Comparison of ENCODE assay signal across 27 mouse cellular contexts in the genomic region with DNA sequence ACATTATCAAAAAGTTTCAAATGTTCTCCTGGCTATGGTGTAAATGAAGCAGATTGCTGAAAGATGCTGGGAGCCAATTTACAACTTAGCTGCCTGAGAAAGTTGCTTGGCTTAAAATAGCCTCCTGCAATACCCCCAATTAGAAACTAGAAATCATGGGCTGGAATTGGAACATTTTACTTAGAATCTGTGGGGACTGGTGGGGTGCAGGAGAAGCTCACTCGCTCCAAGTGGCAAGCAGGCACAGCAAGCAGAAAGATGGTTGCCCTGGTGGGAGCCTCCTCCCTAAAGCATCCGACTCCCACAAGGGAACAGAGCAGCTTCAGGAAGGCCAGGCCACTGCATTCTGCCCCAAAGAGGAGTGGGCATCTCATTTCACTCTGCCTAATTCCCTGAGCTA. TPM values are rescaled to one million over a fixed set of nuclear protein-coding genes. Genes with fewer than 3 reads are reported as not detected.
DNase-seq lines count a peak whose midpoint lies in the region; ATAC-seq and TF ChIP-seq lines count a peak whose summit lies in the region.
"Had no signal": no experiment of that assay in that cellular context is flagged by ENCODE, and none has a peak within 500 bp of the region (broad histone marks: within the 10 kb centered on the region; RNA-seq: fewer than 3 reads in every experiment).

No protein-coding gene starts in this region.

- H3K27ac ChIP-seq in forebrain, embryonic 15.5 days (replicated peaks), result peak overlapping the region; percentile 20
- no peak overlapping the region for H3K27ac ChIP-seq in forebrain, embryonic 11.5 days (ENCODE audit: low read depth, low read length)
- H3K27ac ChIP-seq in lung, postnatal 0 days (ENCODE audit: low read length), result no peak overlapping the region
- H3K27ac ChIP-seq: liver, embryonic 13.5 days; midbrain, embryonic 10.5 days; stomach, embryonic 15.5 days had no signal

- no peak overlapping the region for H3K4me3 ChIP-seq in forebrain, embryonic 15.5 days
- no peak overlapping the region for H3K4me3 ChIP-seq in forebrain, embryonic 11.5 days (ENCODE audit: low read depth, low read length)
- H3K4me3 ChIP-seq in lung, postnatal 0 days (ENCODE audit: low read depth, low read length), result no peak overlapping the region
- H3K4me3 ChIP-seq: liver, embryonic 13.5 days; midbrain, embryonic 10.5 days; stomach, embryonic 15.5 days had no signal

- ATAC-seq in forebrain, embryonic 15.5 days (replicated peaks), result no peak
- ATAC-seq in forebrain, embryonic 11.5 days (replicated peaks; ENCODE audit: low FRiP score), result no peak
- ATAC-seq in lung, postnatal 0 days, result no peak

- no peaks in the 10 kb centered on the region for H3K36me3 ChIP-seq in forebrain, embryonic 15.5 days
- no peaks in the 10 kb centered on the region for H3K36me3 ChIP-seq in forebrain, embryonic 11.5 days (ENCODE audit: control insufficient read depth, insufficient read depth, low read length)
- no peaks in the 10 kb centered on the region for H3K36me3 ChIP-seq in lung, postnatal 0 days (ENCODE audit: insufficient read depth, low read length)
- H3K36me3 ChIP-seq: liver, embryonic 13.5 days; midbrain, embryonic 10.5 days; stomach, embryonic 15.5 days had no signal

- H3K9me3 ChIP-seq in forebrain, embryonic 15.5 days, result no peaks in the 10 kb centered on the region
- no peaks in the 10 kb centered on the region for H3K9me3 ChIP-seq in forebrain, embryonic 11.5 days (ENCODE audit: control insufficient read depth, low read length)
- no peaks in the 10 kb centered on the region for H3K9me3 ChIP-seq in lung, postnatal 0 days (ENCODE audit: low read length)
- H3K9me3 ChIP-seq: liver, embryonic 13.5 days; midbrain, embryonic 10.5 days; stomach, embryonic 15.5 days had no signal

- DNase-seq in forebrain, embryonic 11.5 days (ENCODE audit: low spot score), result no peak
- peak; percentile 8 to 40 for DNase-seq in layer of hippocampus, adult 18-20 months (ENCODE audit: low spot score in 2 of 2)
- no peak for DNase-seq in layer of hippocampus, postnatal 25 days (ENCODE audit: extremely low spot score in 1 of 2, low spot score in 1 of 2)
- DNase-seq in right cerebral cortex, postnatal 10 days (ENCODE audit: low spot score in 2 of 2), result peak; percentile 65 to 79
- no peak for DNase-seq in right cerebral cortex, adult 18-20 months
- DNase-seq in left cerebral cortex, postnatal 36 days (ENCODE audit: low spot score in 2 of 2), result peak; percentile 31 to 46
- no peak for DNase-seq in lung, postnatal 0 days (ENCODE audit: low spot score)
- DNase-seq: adrenal gland, adult 2 months; cerebellum, adult 9-10 months; heart, postnatal 10 days; kidney, adult 18-20 months; kidney, postnatal 14 days; liver, embryonic 13.5 days; lung, embryonic 14.5 days; lung, postnatal 4 days; spleen, adult 18-20 months had no signal

- no peaks in the 10 kb centered on the region for H3K27me3 ChIP-seq in forebrain, embryonic 15.5 days
- no peaks in the 10 kb centered on the region for H3K27me3 ChIP-seq in forebrain, embryonic 11.5 days (ENCODE audit: control insufficient read depth, insufficient read depth, low read length)
- H3K27me3 ChIP-seq in lung, postnatal 0 days (replicated peaks; ENCODE audit: insufficient read depth, low read length), result no peaks in the 10 kb centered on the region
- H3K27me3 ChIP-seq: liver, embryonic 13.5 days; stomach, embryonic 15.5 days had no signal

- no peak overlapping the region for H3K4me2 ChIP-seq in forebrain, embryonic 15.5 days (replicated peaks)
- H3K4me2 ChIP-seq in forebrain, embryonic 11.5 days (ENCODE audit: low read depth, low read length, severe bottlenecking), result no peak overlapping the region
- H3K4me2 ChIP-seq in lung, postnatal 0 days (replicated peaks; ENCODE audit: low read depth, low read length), result no peak overlapping the region
- H3K4me2 ChIP-seq: heart, embryonic 11.5 days; liver, embryonic 13.5 days; lung, embryonic 14.5 days; stomach, embryonic 15.5 days had no signal

- intact Hi-C loops in left cerebral cortex, postnatal 36 days (cut with DNase I), result no loop called here

- TF ChIP-seq EP300 in lung, postnatal 0 days (IDR thresholded peaks at IDR 0.05), result no peak

- H3K9ac ChIP-seq in forebrain, embryonic 15.5 days (replicated peaks), result no peak overlapping the region
- H3K9ac ChIP-seq in forebrain, embryonic 11.5 days (ENCODE audit: low read length), result no peak overlapping the region
- no peak overlapping the region for H3K9ac ChIP-seq in lung, postnatal 0 days (replicated peaks; ENCODE audit: low read depth)
- H3K9ac ChIP-seq: liver, embryonic 13.5 days; lung, embryonic 14.5 days; stomach, embryonic 15.5 days had no signal

- 63% methylated on average over 2 of the region's 2 CpGs for WGBS in forebrain, embryonic 15.5 days
- WGBS in forebrain, embryonic 11.5 days, result 79% methylated on average over 2 of the region's 2 CpGs
- 70% methylated on average over 2 of the region's 2 CpGs for WGBS in lung, postnatal 0 days

- no peak for TF ChIP-seq CTCF in lung, postnatal 0 days (IDR thresholded peaks at IDR 0.05)

- H3K4me1 ChIP-seq in forebrain, embryonic 15.5 days, result no peaks in the 10 kb centered on the region
- no peaks in the 10 kb centered on the region for H3K4me1 ChIP-seq in forebrain, embryonic 11.5 days (replicated peaks; ENCODE audit: control insufficient read depth, insufficient read depth, low read length)
- H3K4me1 ChIP-seq in lung, postnatal 0 days (ENCODE audit: insufficient read depth, low read depth, low read length), result no peaks in the 10 kb centered on the region
- H3K4me1 ChIP-seq: midbrain, embryonic 10.5 days; stomach, embryonic 15.5 days had no signal

RNA-seq across cellular contexts. Expression of gene Enthd1, which starts 28.9 kb away (rescaled TPM):
- not detected in 2 replicates for polyA plus RNA-seq in forebrain, embryonic 15.5 days (2015; fragmentation: Nextera tagmentation; extraction: Ambion mirVana)
- polyA plus RNA-seq in forebrain, embryonic 11.5 days (2014; fragmentation: Nextera tagmentation; extraction: Ambion mirVana), result not detected in 2 replicates
- total RNA-seq in layer of hippocampus, adult 18-20 months (2021), result not detected
- total RNA-seq in layer of hippocampus, postnatal 25 days (2021), result not detected
- not detected for total RNA-seq in left cerebral cortex, postnatal 36 days (2021)
- not detected in 2 replicates for polyA plus RNA-seq in lung, postnatal 0 days (2015; fragmentation: Nextera tagmentation; extraction: Ambion mirVana)
- total RNA-seq: adrenal gland, adult 2 months; common myeloid progenitor, adult 5-6 weeks; gastrocnemius, postnatal 4 days; heart, postnatal 10 days; layer of hippocampus, adult 8-10 months; midbrain, postnatal 0 days had no signal
- polyA plus RNA-seq: adrenal gland, adult 2 months; embryonic facial prominence, embryonic 11.5 days; heart, embryonic 11.5 days; hindbrain, embryonic 11.5 days; limb, embryonic 11.5 days; liver, embryonic 13.5 days; lung, embryonic 14.5 days; midbrain, embryonic 10.5 days; midbrain, postnatal 0 days; stomach, embryonic 15.5 days had no signal

RNA-seq across cellular contexts. Expression of gene Grap2, which starts 36.3 kb away (rescaled TPM):
- polyA plus RNA-seq in forebrain, embryonic 15.5 days (2015; fragmentation: Nextera tagmentation; extraction: Ambion mirVana), result 0.09 TPM in 1 of 2 replicates, not detected in the other
- 3.0 and 4.2 TPM in 2 replicates for polyA plus RNA-seq in forebrain, embryonic 11.5 days (2014; fragmentation: Nextera tagmentation; extraction: Ambion mirVana)
- under 1 TPM; 0.05 to 0.10 TPM for total RNA-seq in layer of hippocampus, adult 18-20 months (2021)
- total RNA-seq in layer of hippocampus, postnatal 25 days (2021), result under 1 TPM; 0.28 to 0.74 TPM
- total RNA-seq in left cerebral cortex, postnatal 36 days (2021), result under 1 TPM; 0.35 to 0.50 TPM
- 1.9 and 2.2 TPM in 2 replicates for polyA plus RNA-seq in lung, postnatal 0 days (2015; fragmentation: Nextera tagmentation; extraction: Ambion mirVana)

Comparison
In these comparisons a context has a peak if more than half of its experiments do, and no peak if none do; other contexts are left out.
1. DNase-seq: peak in layer of hippocampus, adult 18-20 months (2 of 2), right cerebral cortex, postnatal 10 days (2 of 2) and left cerebral cortex, postnatal 36 days (2 of 2); none in forebrain, embryonic 11.5 days (single experiment), layer of hippocampus, postnatal 25 days (0 of 2), right cerebral cortex, adult 18-20 months (single experiment) and lung, postnatal 0 days (single experiment).